In genomic region chr15:11746754-11747153, GRCm38 (mm10) we compare ENCODE assay signal across 28 mouse cellular contexts.
DNase-seq lines count a peak whose midpoint lies in the region; ATAC-seq lines count a peak whose summit lies in the region.
"Had no signal": no experiment of that assay in that cellular context is flagged by ENCODE, and none has a peak within 500 bp of the region (broad histone marks: within the 10 kb centered on the region; RNA-seq: fewer than 3 reads in every experiment).

No protein-coding gene starts in this region.

- H3K4me1 ChIP-seq in heart, embryonic 12.5 days (replicated peaks): peaks cover 25% of the 10 kb centered on the region
- peaks cover 23% of the 10 kb centered on the region for H3K4me1 ChIP-seq in lung, embryonic 15.5 days

- H3K4me3 ChIP-seq in heart, embryonic 12.5 days: no peak overlapping the region
- H3K4me3 ChIP-seq in lung, embryonic 15.5 days: no peak overlapping the region
- H3K4me3 ChIP-seq: embryonic facial prominence, embryonic 12.5 days; embryonic facial prominence, embryonic 15.5 days had no signal

- no peaks in the 10 kb centered on the region for H3K27me3 ChIP-seq in heart, embryonic 12.5 days (replicated peaks)
- no peaks in the 10 kb centered on the region for H3K27me3 ChIP-seq in lung, embryonic 15.5 days
- H3K27me3 ChIP-seq: CH12.LX; embryonic facial prominence, embryonic 12.5 days; embryonic facial prominence, embryonic 15.5 days; Patski had no signal

- H3K36me3 ChIP-seq in heart, embryonic 12.5 days: no peaks in the 10 kb centered on the region
- no peaks in the 10 kb centered on the region for H3K36me3 ChIP-seq in lung, embryonic 15.5 days
- H3K36me3 ChIP-seq: embryonic facial prominence, embryonic 12.5 days; embryonic facial prominence, embryonic 15.5 days; G1E had no signal

- 65% methylated on average over 1 of the region's 1 CpGs for WGBS in heart, embryonic 12.5 days
- 85% methylated on average over 1 of the region's 1 CpGs for WGBS in lung, embryonic 15.5 days

- H3K4me2 ChIP-seq in heart, embryonic 12.5 days: no peak overlapping the region
- H3K4me2 ChIP-seq in lung, embryonic 15.5 days: no peak overlapping the region
- H3K4me2 ChIP-seq: embryonic facial prominence, embryonic 12.5 days; embryonic facial prominence, embryonic 15.5 days; hindbrain, embryonic 14.5 days had no signal

- intact Hi-C loops in heart, postnatal 10 days (cut with DNase I): no loop called here
- intact Hi-C loops in heart, postnatal 25 days (cut with DNase I): no loop called here

- DNase-seq in heart, adult 18-20 months: peak; percentile 43 to 71
- DNase-seq in heart, postnatal 4 days: no peak
- DNase-seq in heart, postnatal 10 days: no peak
- no peak for DNase-seq in lung, adult 18-20 months
- peak; percentile 16 for DNase-seq in heart, postnatal 25 days (ENCODE audit: low spot score)
- no peak for DNase-seq in adrenal gland, postnatal 4 days (ENCODE audit: low spot score in 2 of 2)
- DNase-seq: adrenal gland, postnatal 10 days; adrenal gland, postnatal 36 days; B cell, adult 2 months; cerebellum, adult 11 months; cerebellum, adult 2 months; cerebellum, adult 9-11 months; cerebellum, postnatal 25 days; forebrain, postnatal 0 days; gastrocnemius, postnatal 25 days; kidney, adult 18-20 months had no signal

- H3K27ac ChIP-seq in heart, embryonic 12.5 days (ENCODE audit: poor library complexity, severe bottlenecking): peak overlapping the region; percentile 66; the same call in 1 of the 2 replicates
- H3K27ac ChIP-seq in lung, embryonic 15.5 days: 0 out of 2 replicates have a peak overlapping the region, but pooled peaks have one; percentile 86
- H3K27ac ChIP-seq: embryonic facial prominence, embryonic 12.5 days; embryonic facial prominence, embryonic 15.5 days; hindbrain, embryonic 14.5 days; hindbrain, postnatal 0 days had no signal

- no peak for ATAC-seq in heart, embryonic 12.5 days (ENCODE audit: insufficient number of reproducible peaks, low FRiP score)
- no peak for ATAC-seq in lung, embryonic 15.5 days (ENCODE audit: borderline replicate concordance, extremely low read depth, low FRiP score, low TSS enrichment)
- ATAC-seq: forebrain, embryonic 14.5 days; forebrain, postnatal 0 days; hindbrain, postnatal 0 days; inflammation-experienced regulatory T-cells, adult 6 months; intestine, embryonic 16.5 days; Patski had no signal

- H3K9me3 ChIP-seq in heart, embryonic 12.5 days (replicated peaks): no peaks in the 10 kb centered on the region
- no peaks in the 10 kb centered on the region for H3K9me3 ChIP-seq in lung, embryonic 15.5 days
- H3K9me3 ChIP-seq: embryonic facial prominence, embryonic 12.5 days; embryonic facial prominence, embryonic 15.5 days; G1E had no signal

- no peak overlapping the region for H3K9ac ChIP-seq in heart, embryonic 12.5 days
- H3K9ac ChIP-seq in lung, embryonic 15.5 days: no peak overlapping the region
- H3K9ac ChIP-seq: embryonic facial prominence, embryonic 12.5 days; embryonic facial prominence, embryonic 15.5 days; forebrain, postnatal 0 days; hindbrain, embryonic 14.5 days had no signal

Comparison
In these comparisons a context has a peak if more than half of its experiments do, and no peak if none do; other contexts are left out.
1. DNase-seq: peak in heart, adult 18-20 months (2 of 2) and heart, postnatal 25 days (single experiment); none in heart, postnatal 4 days (single experiment), heart, postnatal 10 days (0 of 2), lung, adult 18-20 months (0 of 2) and adrenal gland, postnatal 4 days (0 of 2).